Mouse (Mus musculus): ENCODE measurements around the gene Gm49373. TPM values are rescaled to one million over a fixed set of nuclear protein-coding genes. Genes with fewer than 3 reads are reported as not detected.

Gm49373 gene
- polyA plus RNA-seq, 1 experiment from 2014 or later: 0.82 TPM

DNA sequence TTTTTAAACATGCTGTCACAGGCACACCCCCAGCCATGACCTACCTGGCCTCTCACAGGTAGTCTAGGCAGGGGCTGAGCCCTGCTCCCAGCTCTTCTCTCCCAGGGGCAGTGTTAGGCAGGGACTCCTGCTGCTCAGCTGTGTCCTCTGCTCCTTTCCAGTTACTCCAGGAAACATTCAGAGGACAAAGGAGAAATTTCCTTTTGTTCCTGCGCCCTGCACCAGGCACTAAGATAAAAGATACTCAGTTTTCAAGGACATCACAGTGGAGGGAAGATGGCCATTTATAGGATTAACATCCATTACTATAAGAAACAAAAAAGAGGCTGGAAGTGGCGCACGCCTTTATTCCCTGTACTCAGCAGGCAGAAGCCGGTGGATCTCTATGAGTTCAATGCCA is 23.1 kb upstream of the Gm49373 start:
- Histone ChIP-seq H3K9me3 (no peaks in the 10 kb centered on the region), H3K36me3 (replicated peaks) (peaks cover 7% of the 10 kb centered on the region), H3K27me3 (ENCODE audit: poor library complexity, severe bottlenecking) (no peaks in the 10 kb centered on the region), H3K27ac (no peak overlapping the region), H3K4me1 (peaks cover 24% of the 10 kb centered on the region), H3K4me3 (no peak overlapping the region)
- DNase-seq (ENCODE audit: extremely low spot score, low spot score): no peak
- WGBS: 71% methylated on average over 4 of the region's 4 CpGs

DNA sequence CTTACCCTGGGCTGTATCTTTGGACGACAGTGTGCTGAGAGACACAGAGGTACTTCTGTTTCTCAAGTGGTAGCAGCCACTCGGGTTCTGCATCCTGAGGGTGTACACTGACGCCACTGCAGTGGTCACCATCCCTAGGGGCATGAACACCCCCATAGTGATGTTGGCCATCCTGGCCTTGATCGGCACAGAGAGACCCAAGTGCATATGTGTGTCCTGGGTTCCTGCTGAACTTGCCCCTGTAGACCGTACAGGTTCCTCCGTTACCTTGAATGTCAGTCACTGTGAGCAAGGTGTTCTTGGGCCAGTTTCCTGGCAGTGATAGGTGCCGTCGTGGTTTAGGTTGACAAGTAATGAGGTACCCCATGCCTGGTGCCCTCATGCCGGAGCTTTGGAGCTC is 20.5 kb upstream of the Gm49373 start:
- H3K4me1 ChIP-seq: peaks cover 29% of the 10 kb centered on the region
- peaks cover 31% of the 10 kb centered on the region for H3K36me3 ChIP-seq (replicated peaks)
- no peaks in the 10 kb centered on the region for H3K9me3 ChIP-seq
- H3K27me3 ChIP-seq (ENCODE audit: poor library complexity, severe bottlenecking): no peaks in the 10 kb centered on the region
- H3K27ac ChIP-seq: no peak overlapping the region
- WGBS: 94% methylated on average over 9 of the region's 9 CpGs
- DNase-seq (ENCODE audit: extremely low spot score, low spot score): no peak
- H3K4me3 ChIP-seq: no peak overlapping the region

- Histone ChIP-seq H3K27ac (peak within 1 kb of the TSS; percentile 95), H3K36me3 (replicated peaks) (peaks cover 48% of the 10 kb centered on the region), H3K4me3 (peak within 1 kb of the TSS; percentile 70), H3K9me3 (no peaks in the 10 kb centered on the region), H3K27me3 (ENCODE audit: poor library complexity, severe bottlenecking) (no peaks in the 10 kb centered on the region), H3K4me1 (peaks cover 29% of the 10 kb centered on the region)
- peak; percentile 97 for DNase-seq (ENCODE audit: extremely low spot score, low spot score)
- WGBS: under 1% methylated on average over 54 of the region's 54 CpGs
These were observed 18.9 kb upstream of the Gm49373 start, which contains the start of the genes Gm38431 and Raver1 for GRCm38 (mm10) chr9:21091707-21092320. Gene Gm38431, minus strand, starts transcription at chr9:21091997. Gene Raver1, minus strand, starts transcription at chr9:21092008.

- 5% methylated on average over 24 of the region's 24 CpGs for WGBS
- Histone ChIP-seq H3K4me1 (peaks cover 29% of the 10 kb centered on the region), H3K4me3 (peak overlapping the region; percentile 70), H3K27me3 (ENCODE audit: poor library complexity, severe bottlenecking) (no peaks in the 10 kb centered on the region), H3K36me3 (replicated peaks) (peaks cover 54% of the 10 kb centered on the region), H3K9me3 (no peaks in the 10 kb centered on the region), H3K27ac (peak overlapping the region; percentile 95)
- DNase-seq (ENCODE audit: extremely low spot score, low spot score): no peak
These were observed 18.2 kb upstream of the Gm49373 start for GRCm38 (mm10) chr9:21090972-21091706.

DNA sequence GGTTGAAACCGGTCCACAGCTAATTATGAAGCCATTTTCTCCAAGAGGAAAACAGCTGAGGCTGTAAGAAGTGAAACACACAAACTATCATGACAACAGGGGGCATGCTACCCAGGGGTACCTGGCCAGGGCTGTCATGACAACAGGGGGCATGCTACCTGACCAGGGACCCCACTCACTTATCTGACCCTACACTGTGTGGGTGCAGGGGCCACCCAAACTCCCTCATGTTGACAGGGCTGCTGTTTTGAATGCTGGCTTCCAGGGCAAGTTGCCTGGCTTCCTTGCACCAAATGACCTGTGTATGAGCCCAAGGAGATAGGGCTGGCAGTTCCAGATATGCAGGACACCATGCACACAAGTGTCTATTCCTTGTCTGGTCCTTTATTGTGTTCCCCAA is 17.6 kb upstream of the Gm49373 start:
- DNase-seq (ENCODE audit: extremely low spot score, low spot score): no peak
- Histone ChIP-seq H3K27ac (peak overlapping the region; percentile 95), H3K9me3 (no peaks in the 10 kb centered on the region), H3K4me3 (peak overlapping the region; percentile 70), H3K4me1 (peaks cover 24% of the 10 kb centered on the region), H3K36me3 (replicated peaks) (peaks cover 60% of the 10 kb centered on the region), H3K27me3 (ENCODE audit: poor library complexity, severe bottlenecking) (no peaks in the 10 kb centered on the region)
- 91% methylated on average over 1 of the region's 1 CpGs for WGBS

GRCm38 (mm10) chr9:21083324-21083723 is 10.4 kb upstream of the Gm49373 start:
- Histone ChIP-seq H3K27me3 (ENCODE audit: poor library complexity, severe bottlenecking) (no peaks in the 10 kb centered on the region), H3K27ac (no peak overlapping the region), H3K9me3 (no peaks in the 10 kb centered on the region), H3K4me3 (no peak overlapping the region), H3K4me1 (no peaks in the 10 kb centered on the region), H3K36me3 (replicated peaks) (peaks cover 100% of the 10 kb centered on the region)
- WGBS: 93% methylated on average over 3 of the region's 3 CpGs
- no peak for DNase-seq (ENCODE audit: extremely low spot score, low spot score)

- H3K27ac ChIP-seq: no peak overlapping the region
- no peaks in the 10 kb centered on the region for H3K27me3 ChIP-seq (ENCODE audit: poor library complexity, severe bottlenecking)
- no peak for DNase-seq (ENCODE audit: extremely low spot score, low spot score)
- no peaks in the 10 kb centered on the region for H3K4me1 ChIP-seq
- H3K4me3 ChIP-seq: no peak overlapping the region
- no peaks in the 10 kb centered on the region for H3K9me3 ChIP-seq
- WGBS: 91% methylated on average over 9 of the region's 9 CpGs
- peaks cover 100% of the 10 kb centered on the region for H3K36me3 ChIP-seq (replicated peaks)
These were observed 8.2 kb upstream of the Gm49373 start for GRCm38 (mm10) chr9:21081127-21081526.

GRCm38 (mm10) chr9:21075625-21076024 is 2.7 kb upstream of the Gm49373 start:
- Histone ChIP-seq H3K27me3 (ENCODE audit: poor library complexity, severe bottlenecking) (no peaks in the 10 kb centered on the region), H3K36me3 (replicated peaks) (peaks cover 80% of the 10 kb centered on the region), H3K4me1 (peaks cover 26% of the 10 kb centered on the region), H3K9me3 (no peaks in the 10 kb centered on the region), H3K4me3 (no peak overlapping the region), H3K27ac (no peak overlapping the region)
- no peak for DNase-seq (ENCODE audit: extremely low spot score, low spot score)
- 83% methylated on average over 3 of the region's 3 CpGs for WGBS

DNA sequence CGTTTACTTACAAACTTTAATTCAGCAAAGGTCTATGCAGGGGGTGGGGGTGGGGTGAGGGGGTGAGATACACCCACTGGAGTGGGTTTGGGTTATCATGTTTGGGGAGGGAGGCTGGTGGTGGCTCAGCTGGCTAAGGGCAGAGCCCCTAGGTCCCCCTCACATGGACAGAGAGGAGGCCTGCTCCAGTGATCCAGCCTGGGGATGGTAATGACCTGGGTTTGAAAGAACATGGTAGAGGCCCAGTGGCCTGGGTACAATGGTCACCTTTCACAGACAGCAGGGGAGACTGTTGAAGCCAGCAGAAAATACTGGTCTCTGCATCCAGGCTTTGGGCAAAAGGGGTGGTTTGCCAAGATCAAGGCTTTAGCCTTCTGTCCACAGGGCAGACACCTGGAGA is 1.3 kb upstream of the Gm49373 start:
- H3K9me3 ChIP-seq: no peaks in the 10 kb centered on the region
- DNase-seq (ENCODE audit: extremely low spot score, low spot score): no peak
- peaks cover 78% of the 10 kb centered on the region for H3K36me3 ChIP-seq (replicated peaks)
- H3K27me3 ChIP-seq (ENCODE audit: poor library complexity, severe bottlenecking): no peaks in the 10 kb centered on the region
- H3K4me3 ChIP-seq: peak overlapping the region; percentile 71; the same call in 1 of the 2 replicates
- H3K4me1 ChIP-seq: peaks cover 26% of the 10 kb centered on the region
- no peak overlapping the region for H3K27ac ChIP-seq
- 85% methylated on average over 1 of the region's 1 CpGs for WGBS

- peak overlapping the region; percentile 92 for H3K27ac ChIP-seq
- H3K36me3 ChIP-seq (replicated peaks): peaks cover 74% of the 10 kb centered on the region
- peak; percentile 22 for DNase-seq (ENCODE audit: extremely low spot score, low spot score)
These were observed 255 bp downstream of the Gm49373 start for GRCm38 (mm10) chr9:21072641-21073040.

DNA sequence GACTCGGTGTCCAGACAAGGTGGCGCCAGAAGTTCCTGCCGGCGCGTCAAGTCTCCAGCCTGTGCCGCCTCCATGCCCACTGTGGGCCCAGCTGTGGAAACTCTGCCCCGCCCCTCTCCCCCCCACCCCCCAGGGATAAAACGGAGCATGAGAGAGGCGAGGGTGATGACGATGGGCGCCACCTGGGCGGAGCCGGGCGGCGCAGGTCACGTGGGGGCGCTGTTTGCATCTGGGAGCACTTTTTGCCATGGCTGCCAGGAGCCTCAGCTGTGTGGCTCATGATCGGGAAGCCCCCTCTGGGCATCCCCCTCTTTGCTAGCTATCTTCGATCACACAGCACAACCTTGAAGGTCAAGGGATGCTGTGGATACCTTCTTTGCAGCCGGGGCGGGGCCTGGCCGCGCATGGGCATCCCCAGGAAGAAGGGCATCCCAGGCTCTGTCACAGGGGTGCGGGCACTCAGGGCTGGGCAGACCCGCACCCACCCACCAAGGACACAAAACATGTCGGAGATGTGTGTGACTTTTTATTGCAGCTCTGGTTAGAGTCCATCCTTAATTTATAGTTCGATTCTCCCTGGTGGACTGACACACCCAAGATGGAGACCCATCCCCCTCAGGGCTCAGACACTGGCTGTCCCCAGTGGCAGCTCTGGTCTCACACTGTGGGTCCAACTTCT is 5.8 kb downstream of the Gm49373 start, which contains the start of gene Zglp1:
Gene Zglp1, minus strand, starts transcription at position 88 of the 679 bp plus-strand sequence.
- no peaks in the 10 kb centered on the region for H3K9me3 ChIP-seq
- H3K36me3 ChIP-seq (replicated peaks): peaks cover 84% of the 10 kb centered on the region

More at GRCm38 (mm10) chr9:21072641-21073040, 255 bp downstream of the Gm49373 start:
- Histone ChIP-seq H3K4me1 (peaks cover 26% of the 10 kb centered on the region), H3K4me3 (peak overlapping the region; percentile 71), H3K27me3 (ENCODE audit: poor library complexity, severe bottlenecking) (no peaks in the 10 kb centered on the region), H3K9me3 (no peaks in the 10 kb centered on the region)
- WGBS: 16% methylated on average over 4 of the region's 4 CpGs

DNA sequence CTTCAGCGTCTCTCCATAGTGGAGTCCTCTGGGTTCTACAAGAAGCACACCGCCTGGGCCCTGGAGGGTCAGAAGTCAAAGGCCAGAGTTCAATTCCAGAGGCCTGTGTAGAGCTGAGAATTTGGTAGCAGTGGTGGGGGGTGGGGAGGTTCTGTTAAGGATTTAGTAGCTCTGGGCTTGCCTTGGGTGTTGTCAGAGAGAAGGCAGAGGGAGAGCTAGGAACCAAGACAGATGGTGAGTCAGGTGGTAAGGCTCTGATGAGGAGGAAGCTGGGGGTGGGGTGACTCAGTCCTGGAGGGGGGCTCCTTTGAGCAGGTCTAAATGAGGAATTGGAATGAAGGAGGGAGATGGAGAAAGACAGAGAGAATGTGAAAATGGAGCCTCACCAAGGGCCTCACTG is 10.0 kb downstream of the Gm49373 start:
- 93% methylated on average over 2 of the region's 2 CpGs for WGBS
- H3K27ac ChIP-seq: no peak overlapping the region
- H3K36me3 ChIP-seq (replicated peaks): peaks cover 58% of the 10 kb centered on the region
- no peak for DNase-seq (ENCODE audit: extremely low spot score, low spot score)
- no peak overlapping the region for H3K4me3 ChIP-seq
- no peaks in the 10 kb centered on the region for H3K9me3 ChIP-seq
- H3K4me1 ChIP-seq: no peaks in the 10 kb centered on the region
- H3K27me3 ChIP-seq (ENCODE audit: poor library complexity, severe bottlenecking): no peaks in the 10 kb centered on the region

More for the DNA sequence above, 5.8 kb downstream of the Gm49373 start, which contains the start of gene Zglp1:
- Histone ChIP-seq H3K27ac (no peak within 1 kb of the TSS), H3K4me3 (no peak within 1 kb of the TSS), H3K27me3 (ENCODE audit: poor library complexity, severe bottlenecking) (no peaks in the 10 kb centered on the region), H3K4me1 (peaks cover 6% of the 10 kb centered on the region)
- DNase-seq (ENCODE audit: extremely low spot score, low spot score): no peak
- WGBS: 86% methylated on average over 27 of the region's 27 CpGs

All from forebrain, embryonic 10.5 days (tissue).